Comparison of ENCODE assay signal across 9 mouse cellular contexts in the genomic region with DNA sequence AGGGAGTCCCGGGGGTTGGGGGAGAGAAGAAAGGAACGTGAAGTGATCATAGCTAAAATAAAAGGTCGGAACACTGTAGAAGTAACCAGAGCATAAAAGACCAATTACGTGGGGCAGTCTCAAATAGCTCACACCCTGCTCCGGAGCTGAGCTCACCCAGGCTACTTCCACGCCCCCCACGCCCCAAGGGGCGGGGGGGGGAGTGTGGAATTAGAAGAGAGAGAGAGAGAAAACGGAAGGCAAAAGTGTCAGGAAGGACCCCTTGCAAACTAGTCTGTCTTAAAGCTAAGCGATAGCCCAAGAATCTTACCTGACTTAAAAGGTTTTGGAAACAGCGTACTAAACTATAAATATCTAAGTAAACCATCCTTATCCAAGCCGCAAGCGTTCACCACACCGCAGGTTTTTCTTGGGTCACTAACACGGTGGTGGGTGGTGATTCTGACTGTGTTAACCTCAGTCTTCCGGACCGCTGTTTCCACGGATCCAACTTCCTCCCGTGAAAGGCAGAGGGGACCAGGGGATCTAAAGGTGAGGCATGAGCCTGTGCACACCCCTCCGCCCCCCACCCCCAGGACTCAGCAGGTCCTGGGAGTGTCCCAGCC. TPM values are rescaled to one million over a fixed set of nuclear protein-coding genes. Genes with fewer than 3 reads are reported as not detected.
DNase-seq lines count a peak whose midpoint lies in the region; ATAC-seq lines count a peak whose summit lies in the region.
"Had no signal": no experiment of that assay in that cellular context is flagged by ENCODE, and none has a peak within 500 bp of the region (broad histone marks: within the 10 kb centered on the region; RNA-seq: fewer than 3 reads in every experiment).

No protein-coding gene starts in this region.

- no peak for DNase-seq in liver, embryonic 11.5 days (ENCODE audit: low spot score)
- no peak for DNase-seq in liver
- no peak for DNase-seq in gastrocnemius, adult 18-20 months (ENCODE audit: low spot score)
- no peak for DNase-seq in right cerebral cortex, postnatal 25 days
- no peak for DNase-seq in right cerebral cortex, postnatal 10 days (ENCODE audit: low spot score in 2 of 2)

- WGBS in liver, embryonic 11.5 days, result 2% methylated on average over 20 of the region's 20 CpGs
- under 1% methylated on average over 20 of the region's 20 CpGs for WGBS in embryonic facial prominence, embryonic 12.5 days
- under 1% methylated on average over 20 of the region's 20 CpGs for WGBS in hindbrain, embryonic 16.5 days
- WGBS in neural tube, embryonic 13.5 days, result under 1% methylated on average over 20 of the region's 20 CpGs

- no peak overlapping the region for H3K9ac ChIP-seq in liver, embryonic 11.5 days (ENCODE audit: low read depth, low read length)
- H3K9ac ChIP-seq in embryonic facial prominence, embryonic 12.5 days, result peak overlapping the region; percentile 83; the same call in 1 of the 2 replicates
- 0 out of 2 replicates have a peak overlapping the region, but pooled peaks have one; percentile 60 for H3K9ac ChIP-seq in hindbrain, embryonic 16.5 days (ENCODE audit: low read depth, low read length)
- H3K9ac ChIP-seq in neural tube, embryonic 13.5 days, result peak overlapping the region; percentile 78

- no peaks in the 10 kb centered on the region for H3K9me3 ChIP-seq in liver, embryonic 11.5 days (ENCODE audit: control insufficient read depth, low read length)
- H3K9me3 ChIP-seq in embryonic facial prominence, embryonic 12.5 days, result no peaks in the 10 kb centered on the region
- H3K9me3 ChIP-seq in hindbrain, embryonic 16.5 days (ENCODE audit: control insufficient read depth, low read length), result no peaks in the 10 kb centered on the region
- H3K9me3 ChIP-seq in neural tube, embryonic 13.5 days, result no peaks in the 10 kb centered on the region

- peak overlapping the region; percentile 69 for H3K4me2 ChIP-seq in liver, embryonic 11.5 days
- H3K4me2 ChIP-seq in embryonic facial prominence, embryonic 12.5 days (replicated peaks), result peak overlapping the region; percentile 92
- H3K4me2 ChIP-seq in hindbrain, embryonic 16.5 days (ENCODE audit: low read length), result peak overlapping the region; percentile 93
- peak overlapping the region; percentile 94 for H3K4me2 ChIP-seq in neural tube, embryonic 13.5 days

- 0 out of 2 replicates have a peak overlapping the region, but pooled peaks have one; percentile 20 for H3K4me3 ChIP-seq in liver, embryonic 11.5 days (ENCODE audit: low read depth, low read length)
- H3K4me3 ChIP-seq in embryonic facial prominence, embryonic 12.5 days, result peak overlapping the region; percentile 79
- H3K4me3 ChIP-seq in hindbrain, embryonic 16.5 days (ENCODE audit: low read length), result peak overlapping the region; percentile 59
- peak overlapping the region; percentile 78 for H3K4me3 ChIP-seq in neural tube, embryonic 13.5 days

- H3K4me1 ChIP-seq in liver, embryonic 11.5 days (replicated peaks; ENCODE audit: control insufficient read depth, insufficient read depth, low read length), result peaks cover 4% of the 10 kb centered on the region
- peaks cover 35% of the 10 kb centered on the region for H3K4me1 ChIP-seq in embryonic facial prominence, embryonic 12.5 days
- H3K4me1 ChIP-seq in hindbrain, embryonic 16.5 days (ENCODE audit: control insufficient read depth, insufficient read depth, low read depth, low read length), result peaks cover 34% of the 10 kb centered on the region
- H3K4me1 ChIP-seq in neural tube, embryonic 13.5 days (replicated peaks), result peaks cover 81% of the 10 kb centered on the region

- peaks cover 82% of the 10 kb centered on the region for H3K27me3 ChIP-seq in liver, embryonic 11.5 days (replicated peaks; ENCODE audit: control insufficient read depth, insufficient read depth, low read length)
- H3K27me3 ChIP-seq in embryonic facial prominence, embryonic 12.5 days, result peaks cover 37% of the 10 kb centered on the region
- H3K27me3 ChIP-seq in hindbrain, embryonic 16.5 days (replicated peaks; ENCODE audit: control insufficient read depth, insufficient read depth, low read length), result peaks cover 4% of the 10 kb centered on the region; the same call in 1 of the 2 replicates
- peaks cover 16% of the 10 kb centered on the region; the same call in 1 of the 2 replicates for H3K27me3 ChIP-seq in neural tube, embryonic 13.5 days

- H3K27ac ChIP-seq in liver, embryonic 11.5 days (ENCODE audit: low read depth, low read length), result no peak overlapping the region
- H3K27ac ChIP-seq in embryonic facial prominence, embryonic 12.5 days, result peak overlapping the region; percentile 96
- peak overlapping the region; percentile 79 for H3K27ac ChIP-seq in hindbrain, embryonic 16.5 days (ENCODE audit: low read depth, low read length)
- peak overlapping the region; percentile 89 for H3K27ac ChIP-seq in neural tube, embryonic 13.5 days (replicated peaks)

- no peaks in the 10 kb centered on the region for H3K36me3 ChIP-seq in liver, embryonic 11.5 days (ENCODE audit: control insufficient read depth, insufficient read depth, low read length)
- H3K36me3 ChIP-seq in embryonic facial prominence, embryonic 12.5 days, result no peaks in the 10 kb centered on the region
- no peaks in the 10 kb centered on the region for H3K36me3 ChIP-seq in hindbrain, embryonic 16.5 days (ENCODE audit: control insufficient read depth, insufficient read depth, low read length)
- no peaks in the 10 kb centered on the region for H3K36me3 ChIP-seq in neural tube, embryonic 13.5 days

- no peak for ATAC-seq in liver, embryonic 11.5 days (replicated peaks; ENCODE audit: low FRiP score)
- no peak for ATAC-seq in embryonic facial prominence, embryonic 12.5 days (ENCODE audit: insufficient number of reproducible peaks, insufficient read depth, low FRiP score, low TSS enrichment)
- ATAC-seq in hindbrain, embryonic 16.5 days, result peak; percentile 1; the same call in 1 of the 2 replicates
- ATAC-seq in neural tube, embryonic 13.5 days (ENCODE audit: low read depth), result 0 out of 2 replicates have a peak, but pooled peaks have one; percentile 1
- ATAC-seq: Patski had no signal

RNA-seq across cellular contexts. Expression of gene Fzd10, which starts 1.8 kb away (rescaled TPM):
- polyA plus RNA-seq in liver, embryonic 11.5 days (2014; fragmentation: Nextera tagmentation; extraction: Ambion mirVana), result 0.44 TPM in 2 replicates
- polyA plus RNA-seq in embryonic facial prominence, embryonic 12.5 days (2016; fragmentation: Nextera tagmentation; extraction: Ambion mirVana), result 8.1 and 8.2 TPM in 2 replicates
- polyA plus RNA-seq in hindbrain, embryonic 16.5 days (2015; fragmentation: Nextera tagmentation; extraction: Ambion mirVana), result 2.9 and 3.1 TPM in 2 replicates
- 4.9 and 6.4 TPM in 2 replicates for polyA plus RNA-seq in neural tube, embryonic 13.5 days (2015; fragmentation: Nextera tagmentation; extraction: Ambion mirVana)
- total RNA-seq in gastrocnemius, adult 18-20 months (2021), result 1 to 10 TPM in 1 of 2 experiments, under 1 TPM in 1; 0.95 to 1.2 TPM
- polyA plus RNA-seq: Patski had no signal

Comparison
In these comparisons a context has a peak if more than half of its experiments do, and no peak if none do; other contexts are left out.
1. ATAC-seq: peak in hindbrain, embryonic 16.5 days (single experiment) and neural tube, embryonic 13.5 days (single experiment); none in liver, embryonic 11.5 days (single experiment) and embryonic facial prominence, embryonic 12.5 days (single experiment).
2. H3K4me3 ChIP-seq: peak in every context shown above with its lines; median percentile 79 in embryonic facial prominence, embryonic 12.5 days; 78 in neural tube, embryonic 13.5 days; 59 in hindbrain, embryonic 16.5 days; 20 in liver, embryonic 11.5 days.
3. Peak in every context shown above with its lines, with median percentiles within 50 percentile points of each other: H3K4me2 ChIP-seq.